In the genomic region with DNA sequence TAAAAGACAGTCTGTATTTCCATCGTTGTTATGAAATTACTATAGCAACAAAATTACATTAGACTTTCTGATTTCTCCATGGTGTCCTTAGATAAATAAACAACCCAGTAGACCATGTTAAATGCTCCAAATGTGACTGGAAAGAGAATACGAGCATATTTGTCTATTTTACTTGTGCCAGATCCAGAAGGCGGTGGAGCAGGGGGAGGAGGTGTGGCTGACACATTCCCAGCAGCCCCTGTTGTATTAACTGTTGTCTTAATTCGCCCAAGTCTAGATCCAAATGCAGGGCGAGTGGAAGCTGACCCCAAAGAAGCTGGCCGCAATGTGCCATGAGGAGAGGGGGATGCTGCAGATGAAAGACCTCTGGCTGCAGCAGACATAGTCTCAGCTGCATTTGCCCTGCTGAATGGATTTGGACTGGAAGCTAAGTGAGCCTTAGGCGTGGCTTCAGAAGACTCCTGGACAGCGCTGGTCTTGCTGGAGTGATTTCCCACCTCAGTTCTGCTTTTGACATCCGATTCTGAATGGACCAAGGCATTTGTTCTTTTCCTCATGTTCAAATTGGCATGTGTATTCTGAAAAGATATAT, we compare ENCODE assay signal across 29 mouse cellular contexts. TPM values are rescaled to one million over a fixed set of nuclear protein-coding genes. Genes with fewer than 3 reads are reported as not detected.
A peak's percentile ranks its signal among the peaks of the same experiment; 100 is the strongest.
DNase-seq lines count a peak whose midpoint lies in the region; ATAC-seq and TF ChIP-seq lines count a peak whose summit lies in the region.
"Had no signal": no experiment of that assay in that cellular context is flagged by ENCODE, and none has a peak within 500 bp of the region (broad histone marks: within the 10 kb centered on the region; RNA-seq: fewer than 3 reads in every experiment).

No protein-coding gene starts in this region.

- H3K27ac ChIP-seq in hindbrain, postnatal 0 days: no peak overlapping the region
- no peak overlapping the region for H3K27ac ChIP-seq in hindbrain, embryonic 12.5 days
- H3K27ac ChIP-seq: forebrain, embryonic 12.5 days; gastrocnemius, adult 2 months; heart, embryonic 10.5 days; left cerebral cortex, adult 2 months; limb, embryonic 10.5 days; liver, embryonic 15.5 days; midbrain, embryonic 12.5 days; neural tube, embryonic 15.5 days; stomach, embryonic 15.5 days had no signal

- no peaks in the 10 kb centered on the region for H3K27me3 ChIP-seq in hindbrain, postnatal 0 days (ENCODE audit: insufficient read depth, low read length)
- H3K27me3 ChIP-seq in hindbrain, embryonic 12.5 days: no peaks in the 10 kb centered on the region
- H3K27me3 ChIP-seq: CH12.LX; forebrain, embryonic 12.5 days; liver, embryonic 15.5 days; midbrain, embryonic 12.5 days; neural tube, embryonic 15.5 days; stomach, embryonic 15.5 days had no signal

- TF ChIP-seq POLR2A in lung, adult 2 months (IDR thresholded peaks at IDR 0.05; ENCODE audit: borderline replicate concordance, extremely low read depth, low read depth, low read length): no peak

- H3K9me3 ChIP-seq in hindbrain, postnatal 0 days (ENCODE audit: low read length): no peaks in the 10 kb centered on the region
- no peaks in the 10 kb centered on the region for H3K9me3 ChIP-seq in hindbrain, embryonic 12.5 days (replicated peaks)
- H3K9me3 ChIP-seq: forebrain, embryonic 12.5 days; heart, embryonic 10.5 days; limb, embryonic 10.5 days; liver, embryonic 15.5 days; midbrain, embryonic 12.5 days; neural tube, embryonic 15.5 days; stomach, embryonic 15.5 days had no signal

- no peaks in the 10 kb centered on the region for H3K4me1 ChIP-seq in hindbrain, postnatal 0 days (ENCODE audit: insufficient read depth, low read length)
- H3K4me1 ChIP-seq in hindbrain, embryonic 12.5 days: no peaks in the 10 kb centered on the region
- no peaks in the 10 kb centered on the region for H3K4me1 ChIP-seq in lung, adult 2 months (ENCODE audit: control insufficient read depth, insufficient read depth, low read length)
- H3K4me1 ChIP-seq: forebrain, embryonic 12.5 days; heart, embryonic 10.5 days; limb, embryonic 10.5 days; liver, embryonic 15.5 days; midbrain, embryonic 12.5 days; neural tube, embryonic 15.5 days; stomach, embryonic 15.5 days had no signal

- no peak overlapping the region for H3K9ac ChIP-seq in hindbrain, postnatal 0 days (replicated peaks; ENCODE audit: low read length)
- no peak overlapping the region for H3K9ac ChIP-seq in hindbrain, embryonic 12.5 days
- H3K9ac ChIP-seq: forebrain, embryonic 12.5 days; liver, embryonic 15.5 days; midbrain, embryonic 12.5 days; neural tube, embryonic 15.5 days; stomach, embryonic 15.5 days had no signal

- no peak overlapping the region for H3K4me3 ChIP-seq in hindbrain, postnatal 0 days (ENCODE audit: low read length)
- no peak overlapping the region for H3K4me3 ChIP-seq in hindbrain, embryonic 12.5 days
- no peak overlapping the region for H3K4me3 ChIP-seq in lung, adult 2 months (replicated peaks; ENCODE audit: extremely low read depth, low read depth, low read length)
- H3K4me3 ChIP-seq: forebrain, embryonic 12.5 days; gastrocnemius, adult 2 months; heart, embryonic 10.5 days; left cerebral cortex, adult 2 months; limb, embryonic 10.5 days; liver, embryonic 15.5 days; midbrain, embryonic 12.5 days; neural tube, embryonic 15.5 days; stomach, embryonic 15.5 days had no signal

- 69% methylated on average over 9 of the region's 9 CpGs for WGBS in hindbrain, postnatal 0 days
- WGBS in hindbrain, embryonic 12.5 days: 87% methylated on average over 9 of the region's 9 CpGs
- WGBS in lung, adult 2 months: 53% methylated on average over 9 of the region's 9 CpGs

- DNase-seq in hindbrain, postnatal 0 days (ENCODE audit: low spot score): peak; percentile 5
- DNase-seq in lung, adult 18-20 months: peak; percentile 4 to 11
- DNase-seq in lung, adult 2 months: no peak
- DNase-seq in lung, postnatal 10 days: peak; percentile 18
- no peak for DNase-seq in thymus, postnatal 14 days
- DNase-seq in embryo, embryonic 9.5 days (ENCODE audit: extremely low spot score): no peak
- DNase-seq: B cell, adult 2 months; gastrocnemius, adult 2 months; heart, postnatal 4 days; liver had no signal

- TF ChIP-seq CTCF in hindbrain, postnatal 0 days (IDR thresholded peaks at IDR 0.05; ENCODE audit: low read depth): no peak
- no peak for TF ChIP-seq CTCF in lung, adult 2 months (IDR thresholded peaks at IDR 0.05; ENCODE audit: insufficient read depth, low read length)

- ATAC-seq in hindbrain, postnatal 0 days: peak; percentile 45; the same call in 1 of the 2 replicates
- no peak for ATAC-seq in hindbrain, embryonic 12.5 days (ENCODE audit: low FRiP score)
- ATAC-seq: intestine, postnatal 0 days; Patski had no signal

- no peak overlapping the region for H3K4me2 ChIP-seq in hindbrain, postnatal 0 days (ENCODE audit: low read depth, low read length)
- H3K4me2 ChIP-seq in hindbrain, embryonic 12.5 days (replicated peaks): no peak overlapping the region
- H3K4me2 ChIP-seq: forebrain, embryonic 12.5 days; liver, embryonic 15.5 days; midbrain, embryonic 12.5 days; neural tube, embryonic 15.5 days; stomach, embryonic 15.5 days had no signal

- H3K36me3 ChIP-seq in hindbrain, postnatal 0 days (ENCODE audit: insufficient read depth, low read length): no peaks in the 10 kb centered on the region
- no peaks in the 10 kb centered on the region for H3K36me3 ChIP-seq in hindbrain, embryonic 12.5 days
- H3K36me3 ChIP-seq: forebrain, embryonic 12.5 days; G1E; heart, embryonic 10.5 days; limb, embryonic 10.5 days; liver, embryonic 15.5 days; midbrain, embryonic 12.5 days; neural tube, embryonic 15.5 days; stomach, embryonic 15.5 days had no signal

RNA-seq across cellular contexts. Expression of gene Cox7b2, which starts 23.7 kb away (rescaled TPM):
- total RNA-seq in hindbrain, postnatal 0 days (2014; rRNA removed): not detected in 2 replicates
- polyA plus RNA-seq in hindbrain, postnatal 0 days (2015; fragmentation: Nextera tagmentation; extraction: Ambion mirVana): 1.4 and 1.6 TPM in 2 replicates
- not detected in 2 replicates for polyA plus RNA-seq in hindbrain, embryonic 12.5 days (2016; fragmentation: Nextera tagmentation; extraction: Ambion mirVana)
- not detected in 2 replicates for polyA plus RNA-seq in lung, adult 2 months (2012; rRNA removed)
- total RNA-seq: adrenal gland, adult 18-20 months; adrenal gland, postnatal 4 days; CH12.LX; G1E; gastrocnemius, adult 2 months; gastrocnemius, postnatal 4 days; heart, postnatal 4 days; left cerebral cortex, adult 2 months; megakaryocyte, adult 5-6 weeks had no signal
- polyA plus RNA-seq: forebrain, embryonic 12.5 days; G1E; heart, embryonic 10.5 days; heart, embryonic 16.5 days; intestine, postnatal 0 days; kidney, embryonic 14.5 days; limb, embryonic 10.5 days; liver, embryonic 15.5 days; midbrain, embryonic 12.5 days; Patski; stomach, embryonic 15.5 days had no signal

Comparison
In these comparisons a context has a peak if more than half of its experiments do, and no peak if none do; other contexts are left out.
1. DNase-seq: peak in hindbrain, postnatal 0 days (single experiment), lung, adult 18-20 months (2 of 2) and lung, postnatal 10 days (single experiment); none in lung, adult 2 months (single experiment), thymus, postnatal 14 days (single experiment) and embryo, embryonic 9.5 days (single experiment).